Mouse (Mus musculus): Measurements from ENCODE around the gene Il1f10.
A peak's percentile ranks its signal among the peaks of the same experiment; 100 is the strongest.

Il1f10 gene

GRCm38 (mm10) chr2:24290896-24291295 is at the start of gene Il1f10:
Il1f10 (plus strand) TSS chr2:24291196.
- DNase-seq = no peak

DNA sequence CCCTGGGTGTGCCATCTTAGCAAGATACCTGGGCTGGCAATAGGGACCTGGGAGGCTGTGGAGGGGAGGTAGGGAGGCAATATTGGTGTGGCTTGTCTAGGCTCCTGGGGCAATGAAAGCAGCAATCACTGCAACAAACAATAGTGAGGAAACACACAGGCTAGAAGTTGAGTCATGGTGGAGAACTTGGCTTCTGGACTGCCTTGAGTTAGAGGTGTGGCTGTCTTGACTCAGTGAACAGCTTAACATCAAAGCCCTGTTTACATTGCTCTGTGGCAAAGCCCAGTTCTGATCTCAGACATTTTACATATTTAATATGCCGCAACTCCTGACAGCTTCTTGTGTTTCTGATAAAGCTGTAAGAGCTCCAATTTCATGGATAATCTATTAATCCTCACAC is 23.5 kb upstream of the Il1f10 start:
- DNase-seq = no peak

GRCm38 (mm10) chr2:24273619-24274018 is 17.4 kb upstream of the Il1f10 start:
- no peak for DNase-seq

DNA sequence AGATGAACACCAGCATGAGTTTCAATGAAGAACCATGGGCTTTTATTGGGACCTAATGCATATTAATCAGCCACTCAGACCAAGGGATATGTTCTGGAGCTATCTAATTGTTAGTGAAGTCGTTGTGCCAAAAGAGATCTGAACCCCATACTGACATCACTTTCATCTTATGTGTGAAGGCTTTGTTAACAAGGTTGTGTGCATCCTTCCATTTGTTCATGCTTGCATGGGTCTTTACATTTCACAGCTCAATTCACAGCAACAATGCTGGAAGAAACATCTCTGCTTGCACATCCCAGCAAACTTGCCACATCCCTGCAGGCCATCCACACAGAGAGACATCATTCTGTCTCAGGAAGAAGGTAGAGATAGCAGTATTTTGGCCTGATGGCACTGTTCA is 15.8 kb upstream of the Il1f10 start:
- no peak for DNase-seq

DNA sequence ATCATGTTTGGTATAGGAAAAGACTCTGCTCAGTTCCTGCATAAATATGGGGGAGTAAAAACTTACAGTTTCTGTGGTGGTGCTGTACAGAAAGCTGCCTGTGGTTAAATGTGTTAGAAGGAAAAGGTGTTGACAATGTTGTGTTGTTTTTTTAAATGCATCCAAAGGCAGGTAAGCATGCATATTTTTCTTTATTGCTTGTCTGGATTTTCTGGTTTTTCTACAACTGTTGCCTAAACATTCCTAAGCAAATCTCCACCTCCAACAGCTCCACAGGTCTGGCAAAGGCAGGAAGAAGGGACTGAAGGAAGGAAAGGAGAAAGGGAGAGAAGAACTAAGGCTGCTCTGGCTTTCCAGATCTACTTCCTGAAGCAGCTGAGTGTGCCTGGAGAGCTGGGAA is 14.3 kb upstream of the Il1f10 start, which contains the start of gene Il1f5:
Gene Il1f5 (plus strand): TSS at position 301 of the 400 bp plus-strand sequence.
- no peak for DNase-seq

GRCm38 (mm10) chr2:24294616-24295015 is 3.6 kb downstream of the Il1f10 start:
- no peak for DNase-seq

- peak in 1 of 2 experiments; percentile 42 for DNase-seq
Observed at GRCm38 (mm10) chr2:24296837-24297236, 5.8 kb downstream of the Il1f10 start.

- peak; percentile 44 to 62 for DNase-seq
Observed at GRCm38 (mm10) chr2:24311302-24312001, 20.5 kb downstream of the Il1f10 start.

DNA sequence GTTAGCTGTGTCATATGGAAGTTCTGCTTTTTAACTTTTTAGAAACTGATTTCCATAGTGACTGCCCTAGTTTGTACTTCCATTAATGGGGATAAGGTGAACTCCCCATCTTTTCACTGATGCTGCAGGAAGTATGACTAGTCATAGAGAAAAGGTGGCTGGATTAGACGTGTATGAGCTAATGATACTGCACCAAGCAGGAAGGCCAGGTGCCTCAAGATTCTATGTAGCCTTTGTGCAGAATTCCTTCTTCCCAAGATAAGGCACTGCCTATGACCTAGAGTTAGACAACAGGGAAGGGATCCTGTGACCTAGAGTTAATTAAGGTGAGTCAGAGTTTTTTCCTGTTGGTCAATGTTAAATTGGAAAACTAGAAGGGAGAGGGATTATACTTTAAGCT is 25.9 kb downstream of the Il1f10 start:
- DNase-seq = no peak

- no peak for DNase-seq
Observed at GRCm38 (mm10) chr2:24317919-24318598, 27.1 kb downstream of the Il1f10 start.

DNA sequence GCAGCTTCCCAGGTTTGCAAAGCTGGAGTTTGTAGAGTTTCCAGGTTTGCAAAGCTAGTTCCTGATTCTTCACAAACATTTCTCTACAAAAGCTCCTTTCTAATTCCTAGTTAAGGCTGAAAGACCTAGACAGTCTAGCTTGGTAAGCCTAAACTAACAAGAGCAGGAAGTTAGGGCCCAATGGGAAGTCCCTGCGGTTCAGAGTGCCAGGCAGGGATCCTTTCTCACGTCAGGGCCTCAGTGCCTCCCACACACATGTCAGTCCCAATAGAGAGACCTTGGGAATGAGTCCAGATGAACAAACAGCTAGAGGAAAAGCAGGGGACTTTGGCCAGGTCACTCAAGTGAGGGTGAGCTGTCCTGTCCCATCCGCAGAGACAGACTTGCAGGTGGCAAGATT is 44.3 kb downstream of the Il1f10 start:
- peak in 1 of 2 experiments; percentile 24 for DNase-seq

- DNase-seq = no peak
Observed at GRCm38 (mm10) chr2:24336545-24336944, 45.5 kb downstream of the Il1f10 start, which contains the start of gene Il1rn. Il1rn (plus strand) TSS chr2:24336853.

DNA sequence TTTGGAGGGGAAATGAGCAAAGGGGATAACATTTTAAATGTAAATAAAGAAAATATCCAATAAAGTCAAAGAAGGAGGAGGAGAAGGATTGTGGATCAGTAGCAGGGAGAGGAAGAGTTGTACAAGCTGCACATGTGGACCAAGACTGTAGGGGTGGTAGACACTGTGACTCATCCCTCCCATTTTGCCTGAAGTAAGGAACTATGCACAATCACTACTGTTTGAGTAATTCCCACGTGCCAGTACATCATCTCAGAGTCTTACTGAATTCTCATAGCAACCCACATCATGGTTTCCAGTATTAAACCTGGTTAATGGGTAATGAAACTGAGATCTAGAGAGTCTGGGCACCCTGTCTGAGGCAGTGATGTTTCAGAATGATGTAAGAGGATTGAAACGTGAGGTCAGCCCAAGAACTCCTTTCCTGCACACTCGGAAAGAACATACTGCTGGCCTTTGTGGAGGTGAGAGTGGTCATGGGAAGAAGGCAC is 50.4 kb downstream of the Il1f10 start:
- no peak for DNase-seq
